Mouse (Mus musculus): ENCODE results near the gene Morn4.

Morn4 gene

GRCm38 (mm10) chr19:42037167-42037702, 48.9 kb downstream of the Morn4 start:
- no peak for DNase-seq

- no peak for DNase-seq
These were observed 49.8 kb downstream of the Morn4 start for GRCm38 (mm10) chr19:42036357-42036756.

GRCm38 (mm10) chr19:42035456-42036248, 50.5 kb downstream of the Morn4 start, which contains the start of gene Ankrd2:
TSS of gene Ankrd2 (plus strand) at chr19:42036000.
- peak; percentile 89 for DNase-seq

- no peak for DNase-seq
These were observed 51.2 kb downstream of the Morn4 start for GRCm38 (mm10) chr19:42034881-42035455.

- no peak for DNase-seq
These were observed 51.9 kb downstream of the Morn4 start for GRCm38 (mm10) chr19:42034146-42034775.

GRCm38 (mm10) chr19:42033611-42034010, 52.5 kb downstream of the Morn4 start:
- no peak for DNase-seq

GRCm38 (mm10) chr19:42031112-42031511, 55.0 kb downstream of the Morn4 start:
- no peak for DNase-seq

- DNase-seq = peak; percentile 87
These were observed 60.0 kb downstream of the Morn4 start for GRCm38 (mm10) chr19:42026158-42026557.
